Mouse (Mus musculus) forebrain, embryonic 16.5 days (tissue): ENCODE data around the gene Mknk1. TPM values are rescaled to one million over a fixed set of nuclear protein-coding genes. Genes with fewer than 3 reads are reported as not detected.

Experiments
- ATAC-seq: fragments of 200-750 bp; cut with Nextera tagmentation; 2 replicates; pipeline ENCODE4 v1.8.0; 2017; ENCODE audit warnings: mild to moderate bottlenecking, moderate library complexity
- H3K27ac ChIP-seq: fragments of 300-500 bp; sonication (generic); 2 replicates; pipeline ENCODE4 v1.5.1; 2014; ENCODE audit warnings: low read length, control low read depth
- H3K27me3 ChIP-seq: fragments of 300-500 bp; sonication (generic); replicated peaks from 2 replicates; pipeline ENCODE4 v1.6.1; 2014; ENCODE audit warnings: low read length; ENCODE audit not compliant: control insufficient read depth, insufficient read depth
- H3K36me3 ChIP-seq: fragments of 300-500 bp; sonication (generic); 2 replicates; pipeline ENCODE4 v1.6.1; 2014; ENCODE audit not compliant: control insufficient read depth, insufficient read depth
- H3K4me1 ChIP-seq: fragments of 300-500 bp; sonication (generic); replicated peaks from 2 replicates; pipeline ENCODE4 v1.6.1; 2014; ENCODE audit warnings: low read length; ENCODE audit not compliant: control insufficient read depth, insufficient read depth
- H3K4me2 ChIP-seq: fragments of 300-500 bp; sonication (generic); 2 replicates; pipeline ENCODE4 v1.6.1; 2014; ENCODE audit warnings: mild to moderate bottlenecking, low read length, control low read depth
- H3K4me3 ChIP-seq: fragments of 300-500 bp; sonication (generic); replicated peaks from 2 replicates; pipeline ENCODE4 v1.5.1; 2014; ENCODE audit warnings: mild to moderate bottlenecking, low read length, control low read depth
- H3K9ac ChIP-seq: fragments of 300-500 bp; sonication (generic); replicated peaks from 2 replicates; pipeline ENCODE4 v1.6.1; 2014; ENCODE audit warnings: low read depth, low read length, control low read depth
- H3K9me3 ChIP-seq: fragments of 300-500 bp; sonication (generic); 2 replicates; pipeline ENCODE4 v1.6.1; 2016; ENCODE audit warnings: low read length; ENCODE audit not compliant: control insufficient read depth
- WGBS: fragments of 180-500 bp; shearing (Covaris S2); extraction: QIAGEN DNeasy Blood & Tissue Kit; methylation state at CpG from one replicate; pipeline ENCODE4 v1.1.7; 2014; 5-methylcytosine and 5-hydroxymethylcytosine counted together
- polyA plus RNA-seq: library from polyadenylated mRNA; unstranded; fragments of >200 nt; fragmentation: Nextera tagmentation; extraction: Ambion mirVana; gene quantifications from 2 replicates; pipeline ENCODE4 v1.2.1, GENCODE M21; 2015

Mknk1 gene
- polyA plus RNA-seq, 1 experiment from 2014 or later = 25.4 TPM

DNA sequence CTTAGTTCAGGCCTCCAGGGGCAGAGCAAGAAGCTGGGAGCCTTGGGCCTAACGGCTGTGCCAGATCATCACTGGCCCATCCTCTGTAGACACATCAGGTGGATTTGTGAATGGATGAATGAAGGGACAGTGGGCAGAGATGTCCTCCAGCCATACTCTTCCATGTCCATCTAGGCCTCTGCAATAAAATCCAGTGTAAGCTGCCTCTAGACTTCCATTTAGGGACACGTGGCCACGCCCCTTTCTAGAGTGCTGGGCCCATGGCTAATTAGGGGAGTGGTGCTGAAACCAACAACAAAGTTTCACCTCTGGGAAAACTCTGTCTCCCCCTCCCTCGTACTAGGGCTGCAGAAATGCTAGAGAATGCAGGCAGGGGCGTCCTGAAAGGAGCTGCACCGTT, 51.1 kb downstream of the Mknk1 start:
- Histone ChIP-seq H3K27me3 (peaks cover 17% of the 10 kb centered on the region; the same call in 1 of the 2 replicates), H3K9me3 (no peaks in the 10 kb centered on the region), H3K4me1 (peaks cover 7% of the 10 kb centered on the region), H3K27ac (no peak overlapping the region), H3K9ac (peak overlapping the region; percentile 43; the same call in 1 of the 2 replicates), H3K36me3 (no peaks in the 10 kb centered on the region), H3K4me3 (peak overlapping the region; percentile 28), H3K4me2 (peak overlapping the region; percentile 53)
- peak; percentile 24; the same call in 1 of the 2 replicates for ATAC-seq
- 9% methylated on average over 6 of the region's 6 CpGs for WGBS

GRCm38 (mm10) chr4:115890553-115890952, 51.6 kb downstream of the Mknk1 start, which contains the start of gene 6430628N08Rik:
Gene 6430628N08Rik (plus strand): TSS chr4:115890665.
- H3K4me3 ChIP-seq = peak within 1 kb of the TSS; percentile 28
- H3K9me3 ChIP-seq = no peaks in the 10 kb centered on the region
- H3K4me2 ChIP-seq = peak within 1 kb of the TSS; percentile 53
- no peaks in the 10 kb centered on the region for H3K36me3 ChIP-seq
- 0 out of 2 replicates have a peak, but pooled peaks have one; percentile 23 for ATAC-seq
- H3K27me3 ChIP-seq = peaks cover 17% of the 10 kb centered on the region; the same call in 1 of the 2 replicates
- peaks cover 7% of the 10 kb centered on the region for H3K4me1 ChIP-seq
- H3K9ac ChIP-seq = peak within 1 kb of the TSS; percentile 43
- no peak within 1 kb of the TSS for H3K27ac ChIP-seq
- 2% methylated on average over 27 of the region's 31 CpGs for WGBS

- no peak overlapping the region for H3K9ac ChIP-seq
- H3K4me2 ChIP-seq = no peak overlapping the region
- H3K27me3 ChIP-seq = peaks cover 38% of the 10 kb centered on the region
- H3K9me3 ChIP-seq = no peaks in the 10 kb centered on the region
- ATAC-seq = no peak
- H3K4me1 ChIP-seq = peaks cover 15% of the 10 kb centered on the region
- H3K36me3 ChIP-seq = no peaks in the 10 kb centered on the region
- no peak overlapping the region for H3K27ac ChIP-seq
- WGBS = 5% methylated on average over 3 of the region's 3 CpGs
- H3K4me3 ChIP-seq = no peak overlapping the region
Observed at GRCm38 (mm10) chr4:115894281-115894680, 55.3 kb downstream of the Mknk1 start.

GRCm38 (mm10) chr4:115897901-115898631, 59.1 kb downstream of the Mknk1 start:
- peak overlapping the region; percentile 41 for H3K4me3 ChIP-seq
- under 1% methylated on average over 56 of the region's 56 CpGs for WGBS
- H3K4me1 ChIP-seq = peaks cover 8% of the 10 kb centered on the region
- peak overlapping the region; percentile 68 for H3K4me2 ChIP-seq
- H3K27me3 ChIP-seq = peaks cover 48% of the 10 kb centered on the region
- peak overlapping the region; percentile 52 for H3K9ac ChIP-seq
- no peaks in the 10 kb centered on the region for H3K36me3 ChIP-seq
- H3K9me3 ChIP-seq = no peaks in the 10 kb centered on the region
- peak; percentile 67 for ATAC-seq
- H3K27ac ChIP-seq = no peak overlapping the region

DNA sequence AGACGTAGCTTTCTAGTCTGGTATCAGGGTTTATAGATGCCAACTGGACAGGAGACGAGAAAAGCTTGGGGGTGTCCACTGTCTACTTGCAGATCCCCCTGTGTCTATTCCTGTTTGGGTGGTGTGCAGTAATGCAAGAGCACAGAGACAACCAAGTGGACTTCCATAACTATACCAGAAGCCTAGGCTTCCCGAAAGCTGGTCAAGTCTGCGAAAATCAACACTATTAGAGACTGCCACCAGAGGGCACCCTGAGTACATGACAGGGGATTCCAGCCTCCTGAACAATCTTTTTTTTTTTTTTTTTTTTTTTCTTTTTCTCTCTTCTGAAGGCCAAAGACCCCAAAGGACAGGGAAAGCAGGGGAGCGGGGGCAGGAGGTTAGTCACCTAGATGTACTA, 63.8 kb downstream of the Mknk1 start:
- Histone ChIP-seq H3K36me3 (no peaks in the 10 kb centered on the region), H3K27ac (no peak overlapping the region), H3K9me3 (no peaks in the 10 kb centered on the region), H3K4me2 (no peak overlapping the region), H3K27me3 (peaks cover 56% of the 10 kb centered on the region), H3K4me3 (no peak overlapping the region), H3K4me1 (peaks cover 9% of the 10 kb centered on the region), H3K9ac (no peak overlapping the region)
- 18% methylated on average over 5 of the region's 5 CpGs for WGBS
- ATAC-seq = no peak

DNA sequence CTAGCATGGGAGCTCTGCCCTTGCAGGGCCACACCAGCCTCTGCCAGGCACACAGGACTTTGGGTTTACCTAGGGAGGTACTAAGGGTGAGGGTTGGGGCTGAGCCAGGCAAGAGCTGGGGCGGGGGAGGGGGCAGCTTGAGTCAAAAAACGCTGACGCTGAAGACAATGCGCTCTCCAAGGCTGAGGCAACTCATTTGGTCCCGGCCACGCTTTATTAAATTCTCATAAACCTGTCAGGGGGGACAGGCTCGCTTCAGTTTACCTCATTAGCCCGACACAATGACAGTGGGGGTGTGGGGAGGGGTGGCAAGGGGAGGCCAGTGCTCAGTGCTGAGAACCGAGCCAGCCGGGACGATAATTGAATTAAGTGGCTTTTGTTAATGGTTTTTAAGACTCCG, 65.4 kb downstream of the Mknk1 start:
- no peak for ATAC-seq
- no peak overlapping the region for H3K9ac ChIP-seq
- no peaks in the 10 kb centered on the region for H3K36me3 ChIP-seq
- no peak overlapping the region for H3K4me3 ChIP-seq
- no peaks in the 10 kb centered on the region for H3K9me3 ChIP-seq
- peaks cover 3% of the 10 kb centered on the region for H3K4me1 ChIP-seq
- peaks cover 46% of the 10 kb centered on the region for H3K27me3 ChIP-seq
- no peak overlapping the region for H3K27ac ChIP-seq
- no peak overlapping the region for H3K4me2 ChIP-seq
- WGBS = 3% methylated on average over 12 of the region's 12 CpGs

- Histone ChIP-seq H3K4me3 (no peak overlapping the region), H3K4me1 (peaks cover 3% of the 10 kb centered on the region), H3K27ac (no peak overlapping the region), H3K36me3 (no peaks in the 10 kb centered on the region), H3K4me2 (no peak overlapping the region), H3K27me3 (peaks cover 39% of the 10 kb centered on the region), H3K9me3 (no peaks in the 10 kb centered on the region), H3K9ac (no peak overlapping the region)
- 4% methylated on average over 7 of the region's 7 CpGs for WGBS
- ATAC-seq = no peak
Observed at GRCm38 (mm10) chr4:115905701-115906100, 66.7 kb downstream of the Mknk1 start.

- Histone ChIP-seq H3K9me3 (no peaks in the 10 kb centered on the region), H3K27ac (no peak overlapping the region), H3K36me3 (no peaks in the 10 kb centered on the region), H3K4me3 (no peak overlapping the region), H3K27me3 (peaks cover 30% of the 10 kb centered on the region), H3K4me1 (peaks cover 3% of the 10 kb centered on the region), H3K9ac (no peak overlapping the region), H3K4me2 (no peak overlapping the region)
- 88% methylated on average over 3 of the region's 3 CpGs for WGBS
- ATAC-seq = no peak
Observed at GRCm38 (mm10) chr4:115906791-115907190, 67.8 kb downstream of the Mknk1 start.

- ATAC-seq = no peak
- Histone ChIP-seq H3K4me2 (no peak overlapping the region), H3K27ac (no peak overlapping the region), H3K4me3 (no peak overlapping the region), H3K9me3 (no peaks in the 10 kb centered on the region), H3K36me3 (no peaks in the 10 kb centered on the region), H3K27me3 (peaks cover 24% of the 10 kb centered on the region), H3K9ac (no peak overlapping the region), H3K4me1 (peaks cover 3% of the 10 kb centered on the region)
- WGBS = 73% methylated on average over 1 of the region's 1 CpGs
Observed at GRCm38 (mm10) chr4:115907994-115908393, 69.0 kb downstream of the Mknk1 start.
